Mouse (Mus musculus): ENCODE measurements around the gene Gata5. TPM values are rescaled to one million over a fixed set of nuclear protein-coding genes. Genes with fewer than 3 reads are reported as not detected.

The Gata5 gene
- not detected for total RNA-seq (2023)

DNA sequence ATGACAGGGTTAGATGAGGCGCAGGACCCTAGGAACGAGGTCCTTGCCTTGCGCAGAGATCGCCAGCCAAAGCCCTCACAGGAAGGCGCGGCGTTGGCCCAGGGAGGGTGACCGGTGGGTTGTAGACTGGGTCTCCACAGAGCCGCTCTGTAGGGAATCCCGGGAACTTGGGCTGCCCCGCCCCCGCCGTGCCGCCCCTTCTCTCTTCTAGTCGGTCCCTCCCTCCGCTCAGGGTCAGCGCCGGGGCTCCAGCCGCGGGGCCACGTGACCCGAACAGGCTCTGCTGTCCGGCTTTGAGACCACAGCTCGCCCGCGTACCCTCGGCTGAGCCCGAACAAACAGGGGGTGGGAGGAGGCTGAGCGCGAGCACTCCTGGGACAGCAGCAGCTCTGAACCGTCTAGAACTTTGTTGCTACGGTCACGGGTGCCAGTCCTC is at the start of gene Gata5:
Gene Gata5, minus strand, starts transcription at position 149 of the 436 bp plus-strand sequence.

GRCm38 (mm10) chr2:180289440-180290108 is 44.9 kb downstream of the Gata5 start, which contains the start of gene Rbbp8nl:
TSS of gene Rbbp8nl (minus strand) at chr2:180289879.

Other genes starting within 250 kb of the Gata5 start
- not detected for gene Hrh3, start 230.2 kb downstream of the Gata5 start, total RNA-seq (2023)
- 10 to 100 TPM; 30.2 to 31.9 TPM for gene Osbpl2, start 215.4 kb downstream of the Gata5 start, total RNA-seq (2023)
- gene Adrm1, start 163.2 kb downstream of the Gata5 start, total RNA-seq (2023), result 100 to 1,000 TPM in 1 of 2 experiments, 10 to 100 TPM in 1; 99.5 to 104 TPM
- gene Lama5, start 108.8 kb downstream of the Gata5 start, total RNA-seq (2023), result under 1 TPM in 1 of 2 experiments, not detected in 1; 0.05 TPM
- 1,000 to 10,000 TPM in 1 of 2 experiments, 100 to 1,000 TPM in 1; 824 to 1,285 TPM for gene Rps21, start 77.3 kb downstream of the Gata5 start, total RNA-seq (2023)
- gene Cables2, start 61.2 kb downstream of the Gata5 start, total RNA-seq (2023), result 10 to 100 TPM; 17.4 to 19.3 TPM
- not detected for gene Rbbp8nl, start 44.8 kb downstream of the Gata5 start, total RNA-seq (2023)
- gene Slco4a1, start 121.5 kb upstream of the Gata5 start, total RNA-seq (2023), result 1 to 10 TPM in 1 of 2 experiments, under 1 TPM in 1; 0.85 to 1.3 TPM
- not detected for gene Ntsr1, start 165.3 kb upstream of the Gata5 start, total RNA-seq (2023)
- 10 to 100 TPM; 21.2 to 23.0 TPM for gene Mrgbp, start 246.6 kb upstream of the Gata5 start, total RNA-seq (2023)

Data from monocyte, adult 59 days (primary cell).